Mouse (Mus musculus): ENCODE results near the gene Il22ra1. TPM values are rescaled to one million over a fixed set of nuclear protein-coding genes. Genes with fewer than 3 reads are reported as not detected.
"Not testable (repeated sequence)": the region's sequence is repeated elsewhere in the genome, so short reads cannot be mapped to it uniquely, and the experiment has no call there.

Gene Il22ra1
- under 1 TPM; 0.13 to 0.49 TPM for total RNA-seq (2021)
- long read RNA-seq, experiment 1, result 0 reads
- long read RNA-seq, experiment 2, result 0 reads

GRCm38 (mm10) chr4:135727817-135728216, at the start of gene Il22ra1:
Il22ra1 (plus strand) TSS chr4:135728172.
- intact Hi-C loops (cut with DNase I; ENCODE audit: low total_unique reads), result no loop called here
- no peak for DNase-seq

GRCm38 (mm10) chr4:135679316-135679715, 48.7 kb upstream of the Il22ra1 start:
- intact Hi-C loops (cut with DNase I; ENCODE audit: low total_unique reads), result no loop called here
- DNase-seq, result no peak

GRCm38 (mm10) chr4:135681789-135682188, 46.2 kb upstream of the Il22ra1 start:
- intact Hi-C loops (cut with DNase I; ENCODE audit: low total_unique reads), result no loop called here
- no peak for DNase-seq

GRCm38 (mm10) chr4:135683553-135683952, 44.4 kb upstream of the Il22ra1 start:
- intact Hi-C loops (cut with DNase I; ENCODE audit: low total_unique reads), result no loop called here
- no peak for DNase-seq

- no peak for DNase-seq
- intact Hi-C loops (cut with DNase I; ENCODE audit: low total_unique reads), result no loop called here
These were observed 43.2 kb upstream of the Il22ra1 start for GRCm38 (mm10) chr4:135684731-135685130.

GRCm38 (mm10) chr4:135685906-135686567, 41.9 kb upstream of the Il22ra1 start, which contains the start of gene Ifnlr1:
Ifnlr1 (plus strand) TSS chr4:135686287.
- no peak for DNase-seq
- intact Hi-C loops (cut with DNase I; ENCODE audit: low total_unique reads), result no loop called here

- DNase-seq, result no peak
- intact Hi-C loops (cut with DNase I; ENCODE audit: low total_unique reads), result no loop called here
These were observed 41.4 kb upstream of the Il22ra1 start for GRCm38 (mm10) chr4:135686568-135686953.

- intact Hi-C loops (cut with DNase I; ENCODE audit: low total_unique reads), result no loop called here
These were observed 38.2 kb upstream of the Il22ra1 start for GRCm38 (mm10) chr4:135689797-135690196.

GRCm38 (mm10) chr4:135690241-135690640, 37.7 kb upstream of the Il22ra1 start:
- intact Hi-C loops (cut with DNase I; ENCODE audit: low total_unique reads), result no loop called here
- no peak for DNase-seq

More at GRCm38 (mm10) chr4:135689797-135690196, 38.2 kb upstream of the Il22ra1 start:
- no peak for DNase-seq

GRCm38 (mm10) chr4:135692916-135693315, 35.1 kb upstream of the Il22ra1 start:
- DNase-seq, result no peak

GRCm38 (mm10) chr4:135698498-135698897, 29.5 kb upstream of the Il22ra1 start:
- DNase-seq, result no peak
- intact Hi-C loops (cut with DNase I; ENCODE audit: low total_unique reads), result no loop called here

More at GRCm38 (mm10) chr4:135692916-135693315, 35.1 kb upstream of the Il22ra1 start:
- intact Hi-C loops (cut with DNase I; ENCODE audit: low total_unique reads), result no loop called here

GRCm38 (mm10) chr4:135703497-135703896, 24.5 kb upstream of the Il22ra1 start:
- no peak for DNase-seq
- intact Hi-C loops (cut with DNase I; ENCODE audit: low total_unique reads), result no loop called here

- DNase-seq, result no peak
These were observed 24.0 kb upstream of the Il22ra1 start for GRCm38 (mm10) chr4:135704016-135704415.

GRCm38 (mm10) chr4:135706045-135706444, 21.9 kb upstream of the Il22ra1 start:
- intact Hi-C loops (cut with DNase I; ENCODE audit: low total_unique reads), result loop anchor here (5.0 kb wide), 1 partner anchor 61 kb away; no protein-coding TSS in a partner anchor

More at GRCm38 (mm10) chr4:135704016-135704415, 24.0 kb upstream of the Il22ra1 start:
- intact Hi-C loops (cut with DNase I; ENCODE audit: low total_unique reads), result no loop called here

GRCm38 (mm10) chr4:135709072-135709564, 18.9 kb upstream of the Il22ra1 start:
- DNase-seq, result peak; percentile 72
- intact Hi-C loops (cut with DNase I; ENCODE audit: low total_unique reads), result loop anchor here (5.0 kb wide), 1 partner anchor 58 kb away; no protein-coding TSS in a partner anchor

More at GRCm38 (mm10) chr4:135706045-135706444, 21.9 kb upstream of the Il22ra1 start:
- no peak for DNase-seq

GRCm38 (mm10) chr4:135709621-135710020, 18.4 kb upstream of the Il22ra1 start:
- intact Hi-C loops (cut with DNase I; ENCODE audit: low total_unique reads), result loop anchor here (5.0 kb wide), 1 partner anchor 58 kb away; no protein-coding TSS in a partner anchor
- DNase-seq, result no peak

- intact Hi-C loops (cut with DNase I; ENCODE audit: low total_unique reads), result no loop called here
- no peak for DNase-seq
These were observed 17.6 kb upstream of the Il22ra1 start for GRCm38 (mm10) chr4:135710392-135710791.

- no peak for DNase-seq
- intact Hi-C loops (cut with DNase I; ENCODE audit: low total_unique reads), result no loop called here
These were observed 13.2 kb upstream of the Il22ra1 start for GRCm38 (mm10) chr4:135714776-135715175.

GRCm38 (mm10) chr4:135716438-135716837, 11.5 kb upstream of the Il22ra1 start:
- DNase-seq; intact Hi-C loops (cut with DNase I; ENCODE audit: low total_unique reads): not testable (repeated sequence)

GRCm38 (mm10) chr4:135722540-135723290, 5.3 kb upstream of the Il22ra1 start:
- intact Hi-C loops (cut with DNase I; ENCODE audit: low total_unique reads), result no loop called here
- DNase-seq, result no peak
